Mouse (Mus musculus) mouse embryonic stem cell (cell line): ENCODE measurements around the gene Kirrel3.

Experiments used
- in situ Hi-C, 2 experiments: fragments of 300-500 bp; cut with MboI; formaldehyde crosslinking; loops; 1 replicate in 1 of 2; 3 replicates in 1 of 2; pipeline ENCODE4 v1.14.3; 2019 to 2020; ENCODE audit warnings: low sequenced_read_pairs in 2 of 2, low pct_unique_long_range_greater_than_20kb in 1 of 2, mixed read lengths in 1 of 2; ENCODE audit not compliant: unreplicated experiment in 1 of 2

The Kirrel3 gene

GRCm38 (mm10) chr9:34492121-34492520, 6.4 kb downstream of the Kirrel3 start:
- in situ Hi-C loops = loop anchor here (25.0 kb wide), 2 partner anchors 645 to 670 kb away; no protein-coding TSS in a partner anchor

DNA sequence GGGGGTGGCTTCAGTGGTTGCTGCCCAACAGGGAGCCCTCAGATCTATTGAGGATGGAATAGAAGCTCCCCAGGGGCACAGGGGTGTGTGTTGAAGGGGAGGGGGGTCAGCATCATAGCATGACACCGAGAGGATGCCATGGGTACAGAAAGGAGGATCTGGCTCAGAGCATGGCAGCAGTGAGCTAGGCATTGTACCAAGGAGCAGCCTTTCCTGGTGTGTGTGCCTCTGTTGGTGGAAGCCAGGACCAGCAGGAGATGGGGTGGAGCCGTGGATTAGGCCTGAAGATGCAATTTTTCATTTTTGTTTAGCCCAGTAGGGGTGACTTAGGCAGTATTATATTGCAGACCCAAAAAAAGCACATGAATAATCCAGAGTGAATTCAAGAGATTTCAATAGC, 7.9 kb downstream of the Kirrel3 start:
- in situ Hi-C loops = loop anchor here (25.0 kb wide), 2 partner anchors 644 to 669 kb away; no protein-coding TSS in a partner anchor

DNA sequence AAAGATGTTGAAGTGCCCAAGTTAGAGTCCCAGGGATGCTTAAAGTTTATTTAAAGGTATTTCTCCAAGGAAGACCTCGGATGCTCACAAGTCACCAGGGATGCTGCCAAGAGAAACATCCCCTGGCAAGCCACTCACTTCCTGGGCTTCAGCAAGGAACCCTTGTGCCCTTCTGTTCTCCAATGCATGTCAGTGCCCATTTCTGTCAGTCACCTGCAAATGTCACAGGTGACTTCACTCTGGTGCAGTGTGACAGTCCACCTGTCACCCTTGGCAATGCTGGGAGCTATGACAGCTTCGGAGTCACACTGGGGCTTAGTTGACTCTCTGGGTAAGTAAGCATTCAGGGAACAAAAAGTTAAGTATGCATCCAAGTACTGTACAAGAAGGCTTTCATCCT, 12.4 kb downstream of the Kirrel3 start:
- in situ Hi-C loops = loop anchor here (25.0 kb wide), 2 partner anchors 639 to 664 kb away; no protein-coding TSS in a partner anchor

DNA sequence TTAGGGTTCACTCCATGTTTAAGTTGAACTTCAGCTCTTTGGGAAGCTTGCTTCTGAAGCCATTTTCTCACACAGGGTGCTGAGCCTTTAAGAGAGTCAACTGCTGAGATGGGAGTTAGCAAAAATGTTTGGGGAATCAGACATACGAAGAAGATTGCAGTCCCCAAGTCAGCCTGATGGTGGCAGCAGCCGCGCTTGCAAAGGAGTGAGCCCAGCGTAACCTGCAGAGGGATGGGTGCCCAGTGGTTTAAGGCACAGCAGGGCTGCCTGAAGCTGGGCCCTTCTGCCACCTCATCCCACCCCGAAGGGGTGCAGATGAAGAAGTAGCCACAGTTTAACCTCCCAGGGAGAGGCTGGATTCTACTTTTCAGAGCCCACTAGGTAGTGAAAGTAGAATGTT, 13.0 kb downstream of the Kirrel3 start:
- in situ Hi-C loops = loop anchor here (25.0 kb wide), 2 partner anchors 639 to 664 kb away; no protein-coding TSS in a partner anchor

DNA sequence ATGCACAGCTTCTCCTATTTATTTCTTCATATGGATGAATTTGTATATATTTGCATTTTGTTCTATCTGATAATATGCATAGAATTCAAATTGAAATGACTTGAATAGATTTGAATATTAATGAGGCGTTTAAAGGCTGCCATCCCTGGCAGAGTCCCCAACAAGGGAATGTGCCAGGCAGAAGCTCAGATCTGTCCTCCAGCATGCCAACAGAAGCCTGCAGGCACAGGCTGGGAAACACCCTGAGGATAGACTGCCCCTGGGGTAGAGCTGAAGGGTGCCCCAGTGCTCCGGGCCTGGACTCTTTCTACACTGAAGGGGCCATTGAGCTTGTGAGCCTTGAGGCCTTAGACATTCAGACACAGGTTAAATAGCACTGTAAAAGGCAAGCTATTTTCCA, 21.5 kb downstream of the Kirrel3 start:
- in situ Hi-C loops = loop anchor here (10.0 to 25.0 kb wide), 3 partner anchors 338 to 508 kb away; no protein-coding TSS in a partner anchor

DNA sequence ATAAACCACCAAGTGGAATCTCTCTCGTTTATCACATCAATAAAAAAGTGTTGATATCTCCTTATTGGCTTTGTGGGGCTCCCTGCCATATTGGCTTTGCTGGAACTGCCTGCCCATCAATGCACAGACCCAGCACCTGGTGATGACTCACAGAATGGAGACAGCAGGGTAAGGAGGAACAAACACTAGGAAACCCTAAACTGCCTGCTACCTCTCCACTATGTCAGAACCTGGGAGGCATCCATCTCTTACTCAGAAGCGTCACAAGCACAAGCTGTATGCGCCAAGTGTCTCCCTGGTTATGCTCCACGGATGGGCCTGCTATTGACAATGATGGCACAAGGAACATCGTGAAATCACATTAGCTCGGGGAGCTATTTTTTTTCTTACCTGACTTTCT, 33.2 kb downstream of the Kirrel3 start:
- in situ Hi-C loops = loop anchor here in 1 of 2 experiments (25.0 kb wide), 1 partner anchor 493 kb away; no protein-coding TSS in a partner anchor

GRCm38 (mm10) chr9:34520234-34520950, 34.7 kb downstream of the Kirrel3 start:
- in situ Hi-C loops = loop anchor here in 1 of 2 experiments (25.0 kb wide), 1 partner anchor 492 kb away; no protein-coding TSS in a partner anchor

DNA sequence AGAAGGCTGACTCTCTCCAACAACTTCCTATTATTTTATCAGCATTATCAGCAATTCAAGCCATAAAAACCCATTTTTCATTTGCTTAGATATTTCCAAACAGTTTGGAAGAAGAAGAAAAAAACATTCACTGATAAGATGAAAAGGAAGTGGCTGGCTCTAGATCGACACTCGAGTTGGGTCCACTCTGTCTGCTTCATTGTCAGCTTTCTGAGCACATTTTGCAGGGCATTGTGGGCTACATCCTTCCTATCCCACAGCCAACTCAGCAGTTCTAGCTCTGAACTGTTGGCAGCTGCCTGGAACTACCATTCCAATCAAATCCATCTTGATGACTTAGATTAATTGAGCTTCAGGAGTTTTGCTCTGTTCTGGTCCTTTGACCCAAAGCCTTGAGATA, 40.0 kb downstream of the Kirrel3 start:
- in situ Hi-C loops = no loop called here

- in situ Hi-C loops = no loop called here
Measured at GRCm38 (mm10) chr9:34538591-34539335, 53.1 kb downstream of the Kirrel3 start.

DNA sequence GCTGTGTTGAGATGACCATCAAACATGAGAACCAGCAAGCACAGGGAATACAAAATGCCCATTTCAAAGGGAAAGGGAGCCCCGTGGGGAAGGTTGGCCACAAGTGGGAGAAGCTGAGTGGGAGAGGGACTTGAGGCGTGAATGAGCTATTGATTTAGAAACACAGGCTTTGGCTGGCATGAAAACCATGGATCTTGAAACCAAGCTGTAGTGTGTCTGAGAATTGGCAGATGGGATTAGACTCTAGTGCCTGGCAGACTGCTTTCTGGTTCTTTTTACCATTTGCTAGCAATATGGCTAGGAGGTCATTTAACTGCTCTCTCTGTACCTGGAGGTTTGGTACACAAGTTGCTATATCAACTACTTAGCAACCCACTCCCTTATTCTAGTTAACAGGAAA, 56.2 kb downstream of the Kirrel3 start:
- in situ Hi-C loops = no loop called here

GRCm38 (mm10) chr9:34555699-34556098, 70.0 kb downstream of the Kirrel3 start:
- in situ Hi-C loops = no loop called here

DNA sequence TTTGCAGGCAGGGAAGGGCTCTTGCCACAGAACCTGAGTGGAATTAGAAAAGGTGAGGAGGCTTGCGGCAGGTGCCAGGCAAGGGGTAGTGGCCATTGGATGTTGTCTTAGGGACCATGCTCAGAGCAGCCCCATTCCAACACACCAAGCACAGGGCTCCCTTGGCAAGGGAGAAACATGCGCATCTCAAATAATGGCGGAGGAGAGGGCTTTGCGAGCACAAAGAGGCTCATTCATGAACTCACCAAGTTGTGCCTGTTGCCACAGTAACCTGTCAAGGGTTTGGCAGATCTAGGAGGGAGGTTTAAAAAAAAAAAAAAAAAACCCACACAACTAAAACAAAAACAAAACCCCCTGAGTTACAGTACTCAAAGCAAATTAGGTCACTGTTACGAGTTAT, 72.2 kb downstream of the Kirrel3 start:
- in situ Hi-C loops = no loop called here

- in situ Hi-C loops = no loop called here
Measured at GRCm38 (mm10) chr9:34558291-34558899, 72.7 kb downstream of the Kirrel3 start.

- in situ Hi-C loops = no loop called here
Measured at GRCm38 (mm10) chr9:34559102-34559501, 73.4 kb downstream of the Kirrel3 start.

DNA sequence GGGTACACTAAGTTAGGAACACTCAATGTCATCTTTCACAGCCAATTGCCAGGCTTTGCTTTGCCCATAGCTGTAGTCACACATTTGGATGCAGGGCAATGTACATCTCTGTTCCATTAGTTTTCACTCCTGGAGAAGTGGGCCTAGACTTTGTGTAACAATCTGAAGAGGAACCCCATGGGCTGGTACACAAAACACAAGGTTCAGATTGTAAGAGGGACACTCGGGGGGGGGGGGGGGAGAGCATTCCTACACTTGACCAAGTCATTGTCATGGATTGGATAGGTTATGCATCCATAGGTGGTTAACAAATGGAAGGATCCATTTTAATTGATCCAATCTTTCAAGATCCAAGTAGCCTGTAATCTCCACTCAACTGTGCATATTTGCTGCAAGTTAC, 75.6 kb downstream of the Kirrel3 start:
- in situ Hi-C loops = no loop called here

- in situ Hi-C loops = no loop called here
Measured at GRCm38 (mm10) chr9:34562437-34563000, 76.8 kb downstream of the Kirrel3 start.

GRCm38 (mm10) chr9:34573906-34574305, 88.2 kb downstream of the Kirrel3 start:
- in situ Hi-C loops = no loop called here

DNA sequence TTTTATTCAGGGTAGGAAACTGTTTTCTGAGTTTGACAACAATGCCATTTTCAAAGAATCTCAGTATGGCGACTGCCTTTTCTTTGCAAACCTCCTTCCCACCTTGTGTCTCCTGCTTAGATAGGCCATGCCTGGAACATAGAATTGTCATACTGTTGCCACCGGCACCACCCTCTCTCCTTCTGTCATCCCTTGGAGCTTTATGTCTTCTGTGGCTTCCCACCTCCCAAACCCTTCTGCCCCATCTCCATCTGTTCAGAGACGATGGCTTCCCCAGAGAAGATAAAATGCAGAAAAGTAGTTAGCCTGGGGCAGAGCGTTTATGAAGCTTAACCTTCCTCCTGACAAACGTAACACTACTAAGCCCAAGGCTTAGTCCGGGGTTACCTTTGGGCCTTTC, 88.9 kb downstream of the Kirrel3 start:
- in situ Hi-C loops = no loop called here

DNA sequence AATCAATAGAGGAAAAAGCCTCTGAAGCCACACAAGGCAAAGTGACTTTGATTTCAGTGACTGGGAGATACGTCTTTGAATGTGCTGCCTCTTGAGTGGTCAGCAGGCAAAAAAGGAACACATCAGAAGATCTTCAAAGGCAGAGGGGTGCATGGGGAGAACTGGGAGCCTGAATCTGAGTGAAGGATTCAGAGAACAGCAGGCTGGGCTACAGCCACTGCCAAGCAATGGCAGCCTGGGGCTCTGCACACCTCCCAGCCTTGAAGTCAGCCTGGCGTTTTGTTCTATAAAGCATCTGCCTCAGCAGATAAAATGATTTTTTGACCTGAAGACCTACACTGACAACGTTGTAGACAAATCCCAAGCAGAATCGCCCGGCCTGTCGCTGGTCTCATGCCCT, 93.5 kb downstream of the Kirrel3 start:
- in situ Hi-C loops = no loop called here
